Mouse (Mus musculus): ENCODE measurements around the gene Olfr1404. TPM values are rescaled to one million over a fixed set of nuclear protein-coding genes. Genes with fewer than 3 reads are reported as not detected.
A peak's percentile ranks its signal among the peaks of the same experiment; 100 is the strongest.

The Olfr1404 gene
- total and polyA plus RNA-seq, 3 experiments: not detected

GRCm38 (mm10) chr1:173190540-173190939 lies 21.7 kb upstream of the Olfr1404 start, which contains the start of gene Olfr1406:
Gene Olfr1406, minus strand, starts transcription at chr1:173190640.
- H3K9me3 ChIP-seq (replicated peaks; ENCODE audit: insufficient read depth, low read length): no peaks in the 10 kb centered on the region
- H3K4me3 ChIP-seq (ENCODE audit: control insufficient read depth in 1 of 2, insufficient read depth in 1 of 2, low read depth in 2 of 2, low read length in 2 of 2): no peak within 1 kb of the TSS
- H3K27ac ChIP-seq (ENCODE audit: control insufficient read depth, low read depth, low read length): no peak within 1 kb of the TSS; the same call in 1 of the 2 replicates
- no peaks in the 10 kb centered on the region for H3K79me2 ChIP-seq (ENCODE audit: control insufficient read depth, insufficient read depth, low read length, poor library complexity)
- H3K4me1 ChIP-seq (ENCODE audit: control insufficient read depth in 1 of 2, insufficient read depth in 2 of 2, low read length in 2 of 2): peaks cover 4 to 20% of the 10 kb centered on the region in 2 experiments
- TF ChIP-seq TBP (IDR thresholded peaks at IDR 0.05; ENCODE audit: low read depth, low read length) (no peak), NRF1 (IDR thresholded peaks at IDR 0.05; ENCODE audit: insufficient read depth, low read depth, low read length, poor library complexity, severe bottlenecking) (no peak)
- H3K36me3 ChIP-seq (ENCODE audit: control insufficient read depth in 1 of 2, insufficient read depth in 2 of 2, low read length in 2 of 2): peaks cover 0 to 16% of the 10 kb centered on the region in 2 experiments; a peak in 2 of 4 replicates
- H3K27me3 ChIP-seq (ENCODE audit: control insufficient read depth in 1 of 2, insufficient read depth in 2 of 2, low read length in 2 of 2): no peaks in the 10 kb centered on the region
- H3K9ac ChIP-seq (ENCODE audit: control insufficient read depth, low read depth, low read length, poor library complexity, severe bottlenecking): no peak within 1 kb of the TSS
- no peak for DNase-seq (ENCODE audit: low read depth, low spot score)

DNA sequence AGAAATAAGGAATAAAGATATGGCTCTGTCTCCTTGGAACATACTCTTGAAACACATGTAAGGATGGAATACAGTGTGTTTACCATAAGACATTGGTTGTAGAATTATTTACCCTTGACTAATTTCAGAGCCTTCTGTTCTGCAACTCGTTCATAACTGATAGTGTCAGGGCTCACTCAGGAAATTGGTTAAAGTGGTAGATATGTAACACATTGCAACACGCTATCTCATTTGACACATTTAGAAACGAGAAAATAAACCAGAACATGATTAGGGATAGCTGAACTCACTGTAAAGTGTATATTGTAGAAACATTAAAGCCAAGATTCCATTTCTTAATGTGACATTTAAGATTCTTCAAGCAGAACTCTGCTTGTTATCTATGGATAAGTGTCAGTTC lies 20.1 kb upstream of the Olfr1404 start:
- Histone ChIP-seq H3K4me3 (ENCODE audit: control insufficient read depth in 1 of 2, insufficient read depth in 1 of 2, low read depth in 2 of 2, low read length in 2 of 2) (no peak overlapping the region), H3K36me3 (ENCODE audit: control insufficient read depth in 1 of 2, insufficient read depth in 2 of 2, low read length in 2 of 2) (peaks cover 0 to 16% of the 10 kb centered on the region in 2 experiments; a peak in 2 of 4 replicates), H3K4me1 (ENCODE audit: control insufficient read depth in 1 of 2, insufficient read depth in 2 of 2, low read length in 2 of 2) (peaks cover 4 to 20% of the 10 kb centered on the region in 2 experiments), H3K9ac (ENCODE audit: control insufficient read depth, low read depth, low read length, poor library complexity, severe bottlenecking) (no peak overlapping the region), H3K27ac (ENCODE audit: control insufficient read depth, low read depth, low read length) (no peak overlapping the region), H3K79me2 (ENCODE audit: control insufficient read depth, insufficient read depth, low read length, poor library complexity) (no peaks in the 10 kb centered on the region), H3K9me3 (replicated peaks; ENCODE audit: insufficient read depth, low read length) (no peaks in the 10 kb centered on the region), H3K27me3 (ENCODE audit: control insufficient read depth in 1 of 2, insufficient read depth in 2 of 2, low read length in 2 of 2) (no peaks in the 10 kb centered on the region)
- peak; percentile 76 for DNase-seq (ENCODE audit: low read depth, low spot score)
- TF ChIP-seq MAX (IDR thresholded peaks at IDR 0.05; ENCODE audit: low read length): 0 out of 2 replicates have a peak, but pooled peaks have one; percentile 37
- TF ChIP-seq POLR2AphosphoS5 (IDR thresholded peaks at IDR 0.05; ENCODE audit: borderline replicate concordance, low read depth, low read length): no peak
- TF ChIP-seq POLR2A (IDR thresholded peaks at IDR 0.05; ENCODE audit: control insufficient read depth in 1 of 2, insufficient read depth in 1 of 2, low read depth in 1 of 2, low read length in 2 of 2, poor library complexity in 1 of 2): no peak
- peak; percentile 98 for TF ChIP-seq RCOR1 (IDR thresholded peaks at IDR 0.05; ENCODE audit: low read depth, low read length)
- no peak for TF ChIP-seq TBP (IDR thresholded peaks at IDR 0.05; ENCODE audit: low read depth, low read length)
- TF ChIP-seq CHD2 (IDR thresholded peaks at IDR 0.05; ENCODE audit: low read length): peak; percentile 28; the same call in 1 of the 2 replicates
- TF ChIP-seq MYB (IDR thresholded peaks at IDR 0.05; ENCODE audit: low read depth, low read length): peak; percentile 69
- TF ChIP-seq UBTF (IDR thresholded peaks at IDR 0.05; ENCODE audit: borderline replicate concordance, insufficient read depth, low read depth, low read length): no peak
- TF ChIP-seq MYC (IDR thresholded peaks at IDR 0.05; ENCODE audit: low read depth, low read length): peak; percentile 43; the same call in 1 of the 2 replicates
- TF ChIP-seq RAD21 (IDR thresholded peaks at IDR 0.05; ENCODE audit: low read depth, low read length): no peak
- peak; percentile 82; the same call in 1 of the 2 replicates for TF ChIP-seq MEF2A (IDR thresholded peaks at IDR 0.05; ENCODE audit: extremely low read depth, insufficient replicate concordance, low read depth, low read length, poor library complexity, severe bottlenecking)
- no peak for TF ChIP-seq MAZ (IDR thresholded peaks at IDR 0.05; ENCODE audit: low read depth, low read length)
- peak; percentile 67 for TF ChIP-seq MXI1 (IDR thresholded peaks at IDR 0.05; ENCODE audit: low read depth, low read length)
- TF ChIP-seq ZC3H11A (IDR thresholded peaks at IDR 0.05; ENCODE audit: low read depth, low read length): no peak
- TF ChIP-seq BHLHE40 (IDR thresholded peaks at IDR 0.05; ENCODE audit: borderline replicate concordance, low read depth, low read length): peak; percentile 79
- no peak; the same call in 1 of the 2 replicates for TF ChIP-seq ZMIZ1 (IDR thresholded peaks at IDR 0.05; ENCODE audit: low read depth, low read length)
- TF ChIP-seq KAT2A (conservative IDR thresholded peaks at IDR 0.05; ENCODE audit: low read depth, low read length): peak; percentile 38; the same call in 1 of the 2 replicates
- peak; percentile 15; the same call in 1 of the 2 replicates for TF ChIP-seq SMC3 (IDR thresholded peaks at IDR 0.05; ENCODE audit: low read depth, low read length)
- peak; percentile 95 for TF ChIP-seq TCF12 (IDR thresholded peaks at IDR 0.05; ENCODE audit: low read depth, low read length)
- no peak for TF ChIP-seq USF1 (IDR thresholded peaks at IDR 0.05; ENCODE audit: low read depth, low read length)
- TF ChIP-seq MAFK (IDR thresholded peaks at IDR 0.05; ENCODE audit: borderline replicate concordance, low read depth, low read length): peak; percentile 86; the same call in 1 of the 2 replicates
- TF ChIP-seq CHD1 (IDR thresholded peaks at IDR 0.05; ENCODE audit: low read depth, low read length): no peak
- TF ChIP-seq ELF1 (IDR thresholded peaks at IDR 0.05; ENCODE audit: low read depth, low read length): 0 out of 2 replicates have a peak, but pooled peaks have one; percentile 31
- TF ChIP-seq TAL1 (IDR thresholded peaks at IDR 0.05; ENCODE audit: low read length): peak; percentile 36; the same call in 1 of the 2 replicates
- TF ChIP-seq HCFC1 (IDR thresholded peaks at IDR 0.05; ENCODE audit: low read depth, low read length): 0 out of 2 replicates have a peak, but pooled peaks have one; percentile 31
- no peak for TF ChIP-seq POLR2AphosphoS2 (IDR thresholded peaks at IDR 0.05; ENCODE audit: low read length)
- no peak for TF ChIP-seq E2F4 (IDR thresholded peaks at IDR 0.05; ENCODE audit: borderline replicate concordance, low read depth, low read length)
- no peak for TF ChIP-seq NELFE (IDR thresholded peaks at IDR 0.05; ENCODE audit: low read depth, low read length)
- peak; percentile 92 for TF ChIP-seq GATA1 (IDR thresholded peaks at IDR 0.05; ENCODE audit: low read depth, low read length)
- peak; percentile 84 for TF ChIP-seq SIN3A (IDR thresholded peaks at IDR 0.05; ENCODE audit: low read length)
